Mouse (Mus musculus): ENCODE measurements around the gene Sult1a1. TPM values are rescaled to one million over a fixed set of nuclear protein-coding genes. Genes with fewer than 3 reads are reported as not detected.

Sult1a1 gene
- total and polyA plus RNA-seq, 2 experiments = 566 to 727 TPM

DNA sequence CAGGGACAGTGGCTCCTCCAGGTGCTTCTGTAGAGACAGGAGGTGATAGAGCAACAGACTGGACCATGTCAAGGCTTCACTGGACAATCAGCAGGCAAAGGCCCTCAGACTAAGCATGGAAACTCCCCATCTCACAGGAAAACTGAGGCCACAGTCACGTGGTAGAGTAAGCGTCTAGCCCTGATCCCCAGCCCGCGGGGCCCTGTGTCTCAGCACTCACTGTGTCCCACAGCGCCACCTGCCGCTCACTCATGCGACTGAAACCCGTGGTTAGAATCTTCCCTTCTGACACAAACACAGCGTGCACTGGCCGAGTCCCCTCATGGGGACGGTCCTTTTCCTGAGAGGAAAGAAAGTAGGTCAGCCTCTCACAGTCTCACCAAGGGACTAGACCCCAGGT, 24.8 kb upstream of the Sult1a1 start:
- Histone ChIP-seq H3K9ac (ENCODE audit: low read depth, low read length) (0 out of 2 replicates have a peak overlapping the region, but pooled peaks have one; percentile 14), H3K27ac (replicated peaks; ENCODE audit: insufficient read depth, low read depth, low read length) (no peak overlapping the region), H3K36me3 (ENCODE audit: control insufficient read depth, insufficient read depth, low read length) (no peaks in the 10 kb centered on the region), H3K27me3 (ENCODE audit: control insufficient read depth, insufficient read depth, low read length) (peaks cover 8% of the 10 kb centered on the region; the same call in 1 of the 2 replicates), H3K79me2 (ENCODE audit: control insufficient read depth, insufficient read depth, low read length) (peaks cover 4% of the 10 kb centered on the region; the same call in 1 of the 2 replicates), H3K4me1 (ENCODE audit: control insufficient read depth, insufficient read depth, low read length) (peaks cover 6% of the 10 kb centered on the region; the same call in 1 of the 2 replicates), H3K4me3 (ENCODE audit: insufficient read depth, low read depth, low read length) (peak overlapping the region; percentile 1; the same call in 1 of the 2 replicates)
- no peak for TF ChIP-seq POLR2A (IDR thresholded peaks at IDR 0.05; ENCODE audit: extremely low read depth, insufficient read depth, low read length)
- TF ChIP-seq CTCF (IDR thresholded peaks at IDR 0.05; ENCODE audit: low read depth, low read length) = peak; percentile 95
- WGBS = under 1% methylated on average over 11 of the region's 11 CpGs
- peak; percentile 54 for DNase-seq (ENCODE audit: extremely low read depth, low read depth, low spot score)

DNA sequence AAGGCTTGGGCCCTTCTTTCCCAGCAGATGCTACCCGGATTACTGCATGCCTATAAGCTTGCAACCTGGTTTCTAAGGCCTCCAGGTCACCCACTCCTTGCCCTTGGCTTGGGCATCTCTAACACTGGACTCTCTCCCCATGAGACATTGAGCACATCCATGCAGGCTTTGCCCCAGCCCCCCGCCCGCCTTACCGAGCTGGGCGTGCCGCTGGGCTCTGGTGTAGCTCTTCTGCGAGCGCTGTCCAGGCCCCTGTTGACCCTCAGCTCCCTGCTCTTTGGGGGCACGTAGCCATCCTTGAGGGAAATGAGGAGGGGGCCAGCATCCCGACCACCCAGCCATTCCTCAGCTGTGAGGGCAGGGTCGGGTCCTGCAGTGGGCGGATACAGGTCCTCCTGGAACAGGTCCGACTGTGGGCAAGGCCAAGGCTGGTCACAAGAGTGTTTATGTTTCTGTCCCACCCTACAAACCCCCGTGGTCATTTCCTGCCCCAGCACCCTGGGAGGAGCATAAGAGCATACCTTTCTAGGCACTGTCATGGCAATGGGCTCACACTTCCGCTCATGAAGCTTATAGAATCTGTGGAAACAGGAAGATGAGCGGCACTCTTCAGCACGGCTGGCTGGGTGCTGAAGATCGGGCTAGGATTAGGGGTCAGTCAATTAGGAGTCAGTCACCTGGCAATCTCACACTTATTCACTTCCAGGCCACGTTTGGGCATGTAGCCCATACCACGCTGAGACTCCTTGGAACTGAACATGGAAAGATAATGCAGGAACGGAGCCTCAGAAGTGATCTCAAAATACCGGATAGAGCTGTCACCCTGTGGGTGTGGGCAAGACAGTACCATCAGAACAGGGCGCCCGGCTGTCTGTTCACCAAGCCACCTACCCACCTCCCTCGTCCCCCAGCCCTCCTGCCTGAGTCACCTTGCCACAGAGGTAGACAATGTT, 24.1 kb upstream of the Sult1a1 start:
- Histone ChIP-seq H3K4me1 (ENCODE audit: control insufficient read depth, insufficient read depth, low read length) (peaks cover 6% of the 10 kb centered on the region; the same call in 1 of the 2 replicates), H3K27me3 (ENCODE audit: control insufficient read depth, insufficient read depth, low read length) (peaks cover 8% of the 10 kb centered on the region; the same call in 1 of the 2 replicates), H3K9ac (ENCODE audit: low read depth, low read length) (0 out of 2 replicates have a peak overlapping the region, but pooled peaks have one; percentile 14), H3K79me2 (ENCODE audit: control insufficient read depth, insufficient read depth, low read length) (peaks cover 7% of the 10 kb centered on the region; the same call in 1 of the 2 replicates), H3K4me3 (ENCODE audit: insufficient read depth, low read depth, low read length) (peak overlapping the region; percentile 1; the same call in 1 of the 2 replicates), H3K36me3 (ENCODE audit: control insufficient read depth, insufficient read depth, low read length) (no peaks in the 10 kb centered on the region), H3K27ac (replicated peaks; ENCODE audit: insufficient read depth, low read depth, low read length) (no peak overlapping the region)
- 82% methylated on average over 25 of the region's 25 CpGs for WGBS
- no peak for DNase-seq (ENCODE audit: extremely low read depth, low read depth, low spot score)
- TF ChIP-seq CTCF (IDR thresholded peaks at IDR 0.05; ENCODE audit: low read depth, low read length) (no peak), POLR2A (IDR thresholded peaks at IDR 0.05; ENCODE audit: extremely low read depth, insufficient read depth, low read length) (no peak)

DNA sequence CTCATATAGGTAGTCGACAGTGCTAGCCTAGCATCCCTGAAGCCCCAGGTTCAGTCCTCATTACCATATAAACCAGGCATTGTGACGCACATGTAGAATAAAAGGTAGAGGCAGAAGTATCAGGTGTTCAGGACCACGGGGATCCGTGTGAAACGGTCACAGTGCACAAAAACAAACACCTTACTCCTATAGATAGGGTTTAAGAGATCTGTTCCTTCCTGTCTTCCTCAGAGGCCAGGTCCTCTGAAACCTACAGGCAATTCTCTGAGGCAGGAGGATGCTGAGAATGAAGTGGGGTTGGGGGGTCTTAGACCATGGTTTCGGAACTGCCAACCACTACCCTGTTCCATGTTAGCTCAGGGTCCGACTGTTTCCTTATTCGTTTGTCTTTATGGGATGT, 21.6 kb upstream of the Sult1a1 start:
- H3K9ac ChIP-seq (ENCODE audit: low read depth, low read length) = no peak overlapping the region

DNA sequence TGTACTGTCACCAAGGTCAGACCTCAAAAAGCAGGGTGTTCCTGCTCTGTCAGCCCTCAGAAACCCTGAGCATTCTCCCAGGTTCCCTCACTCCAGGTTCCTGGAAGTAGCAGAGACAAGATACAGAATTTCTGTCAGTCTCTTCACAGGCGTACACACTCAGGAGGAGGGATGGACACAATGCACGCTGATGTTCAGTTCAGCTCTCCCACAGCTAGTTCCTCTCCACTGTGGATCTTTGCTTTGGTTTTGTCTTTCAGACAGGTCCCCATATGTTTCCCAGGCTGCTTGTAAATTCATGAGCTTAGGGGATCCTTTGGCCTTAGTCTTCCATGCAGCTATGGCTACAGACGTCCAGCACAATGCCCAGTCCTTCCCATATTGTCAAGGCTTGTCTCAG, 20.7 kb upstream of the Sult1a1 start:
- no peak overlapping the region for H3K9ac ChIP-seq (ENCODE audit: low read depth, low read length)
- TF ChIP-seq POLR2A (IDR thresholded peaks at IDR 0.05; ENCODE audit: extremely low read depth, insufficient read depth, low read length) (no peak), CTCF (IDR thresholded peaks at IDR 0.05; ENCODE audit: low read depth, low read length) (no peak)
- H3K27me3 ChIP-seq (ENCODE audit: control insufficient read depth, insufficient read depth, low read length) = no peaks in the 10 kb centered on the region
- peaks cover 7% of the 10 kb centered on the region; the same call in 1 of the 2 replicates for H3K79me2 ChIP-seq (ENCODE audit: control insufficient read depth, insufficient read depth, low read length)
- H3K4me1 ChIP-seq (ENCODE audit: control insufficient read depth, insufficient read depth, low read length) = peaks cover 11% of the 10 kb centered on the region
- no peaks in the 10 kb centered on the region for H3K36me3 ChIP-seq (ENCODE audit: control insufficient read depth, insufficient read depth, low read length)
- 82% methylated on average over 3 of the region's 3 CpGs for WGBS
- no peak for DNase-seq (ENCODE audit: extremely low read depth, low read depth, low spot score)
- H3K27ac ChIP-seq (replicated peaks; ENCODE audit: insufficient read depth, low read depth, low read length) = no peak overlapping the region
- H3K4me3 ChIP-seq (ENCODE audit: insufficient read depth, low read depth, low read length) = no peak overlapping the region

More for the DNA sequence above, 21.6 kb upstream of the Sult1a1 start:
- TF ChIP-seq CTCF (IDR thresholded peaks at IDR 0.05; ENCODE audit: low read depth, low read length) = no peak
- TF ChIP-seq POLR2A (IDR thresholded peaks at IDR 0.05; ENCODE audit: extremely low read depth, insufficient read depth, low read length) = no peak
- peaks cover 11% of the 10 kb centered on the region for H3K4me1 ChIP-seq (ENCODE audit: control insufficient read depth, insufficient read depth, low read length)
- H3K36me3 ChIP-seq (ENCODE audit: control insufficient read depth, insufficient read depth, low read length) = no peaks in the 10 kb centered on the region
- 92% methylated on average over 8 of the region's 8 CpGs for WGBS
- no peaks in the 10 kb centered on the region for H3K27me3 ChIP-seq (ENCODE audit: control insufficient read depth, insufficient read depth, low read length)
- no peak overlapping the region for H3K27ac ChIP-seq (replicated peaks; ENCODE audit: insufficient read depth, low read depth, low read length)
- H3K79me2 ChIP-seq (ENCODE audit: control insufficient read depth, insufficient read depth, low read length) = peaks cover 7% of the 10 kb centered on the region; the same call in 1 of the 2 replicates
- H3K4me3 ChIP-seq (ENCODE audit: insufficient read depth, low read depth, low read length) = no peak overlapping the region
- no peak for DNase-seq (ENCODE audit: extremely low read depth, low read depth, low spot score)

DNA sequence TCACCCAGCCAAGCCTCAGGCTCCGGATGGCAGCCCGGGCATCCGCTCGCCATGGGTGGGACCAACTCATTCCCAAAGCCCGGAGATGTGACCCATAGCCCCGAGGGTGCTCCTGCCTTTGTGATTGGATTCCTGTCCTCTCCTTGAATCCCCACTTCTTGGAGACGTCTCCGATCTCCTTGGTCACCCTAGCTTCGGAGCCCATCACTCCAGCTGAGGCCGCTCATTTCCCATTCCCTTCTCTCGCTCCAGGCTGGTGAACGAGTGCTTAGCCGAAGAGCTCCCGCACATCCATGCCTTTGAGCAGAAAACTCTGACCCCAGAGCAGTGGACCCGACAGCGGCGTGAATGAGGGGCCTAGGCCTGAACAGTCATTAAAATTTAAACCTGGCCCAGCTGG, 20.1 kb upstream of the Sult1a1 start:
- Histone ChIP-seq H3K27me3 (ENCODE audit: control insufficient read depth, insufficient read depth, low read length) (no peaks in the 10 kb centered on the region), H3K4me3 (ENCODE audit: insufficient read depth, low read depth, low read length) (peak overlapping the region; percentile 75), H3K36me3 (ENCODE audit: control insufficient read depth, insufficient read depth, low read length) (no peaks in the 10 kb centered on the region), H3K9ac (ENCODE audit: low read depth, low read length) (peak overlapping the region; percentile 75), H3K79me2 (ENCODE audit: control insufficient read depth, insufficient read depth, low read length) (peaks cover 7% of the 10 kb centered on the region; the same call in 1 of the 2 replicates), H3K27ac (replicated peaks; ENCODE audit: insufficient read depth, low read depth, low read length) (no peak overlapping the region), H3K4me1 (ENCODE audit: control insufficient read depth, insufficient read depth, low read length) (peaks cover 12% of the 10 kb centered on the region)
- DNase-seq (ENCODE audit: extremely low read depth, low read depth, low spot score) = no peak
- WGBS = 6% methylated on average over 17 of the region's 17 CpGs
- TF ChIP-seq CTCF (IDR thresholded peaks at IDR 0.05; ENCODE audit: low read depth, low read length) (no peak), POLR2A (IDR thresholded peaks at IDR 0.05; ENCODE audit: extremely low read depth, insufficient read depth, low read length) (no peak)

Data from liver, adult 2 months (tissue).